ENCODE assay signal across 26 mouse cellular contexts in the genomic region with DNA sequence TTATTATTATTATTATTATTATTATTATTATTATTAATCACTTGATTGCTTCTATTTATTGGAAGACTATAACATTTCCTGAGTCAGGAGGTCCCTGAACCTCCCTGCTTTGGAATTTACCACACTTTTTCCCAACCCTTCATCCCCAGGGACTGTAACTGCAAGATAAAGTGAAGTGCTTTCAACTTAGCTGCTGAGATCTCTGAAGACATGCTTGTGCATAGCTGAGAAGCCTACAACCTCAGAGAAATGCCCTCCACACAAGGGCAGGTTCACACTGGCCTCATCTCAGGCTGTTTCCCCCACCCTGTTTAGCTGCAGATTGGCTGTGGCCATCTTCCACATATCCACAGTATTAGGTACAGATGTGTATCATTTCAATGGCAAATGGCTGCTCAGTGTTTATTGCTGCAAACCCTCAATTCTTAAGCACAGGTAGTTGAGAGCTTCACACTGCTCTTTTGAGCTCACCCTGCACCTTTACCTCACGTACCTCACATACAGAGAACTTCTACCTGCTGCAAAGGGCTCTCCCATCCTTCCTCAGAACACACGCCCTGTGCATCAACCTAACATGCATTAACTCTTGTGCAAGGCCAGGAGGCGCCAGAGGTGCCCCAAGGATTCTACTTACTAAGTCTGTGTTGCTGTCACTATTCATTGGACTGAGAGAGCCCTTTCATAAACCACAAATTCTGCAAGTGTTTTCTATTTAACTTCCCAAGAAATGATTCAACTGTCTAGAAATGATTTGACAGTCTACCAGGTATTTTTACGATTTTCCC. TPM values are rescaled to one million over a fixed set of nuclear protein-coding genes. Genes with fewer than 3 reads are reported as not detected.
A peak's percentile ranks its signal among the peaks of the same experiment; 100 is the strongest.
DNase-seq lines count a peak whose midpoint lies in the region; ATAC-seq and TF ChIP-seq lines count a peak whose summit lies in the region.
"Had no signal": no experiment of that assay in that cellular context is flagged by ENCODE, and none has a peak within 500 bp of the region (broad histone marks: within the 10 kb centered on the region; RNA-seq: fewer than 3 reads in every experiment).

No protein-coding gene starts in this region.

- no peak for TF ChIP-seq POLR2A in lung, adult 2 months (IDR thresholded peaks at IDR 0.05; ENCODE audit: borderline replicate concordance, extremely low read depth, low read depth, low read length)
- no peak for TF ChIP-seq POLR2A in embryonic fibroblast, embryonic 13.5 days (IDR thresholded peaks at IDR 0.05; ENCODE audit: low read depth, low read length)

- peak; percentile 24; the same call in 1 of the 2 replicates for TF ChIP-seq CTCF in heart, postnatal 0 days (IDR thresholded peaks at IDR 0.05; ENCODE audit: low read depth)
- TF ChIP-seq CTCF in lung, adult 2 months (IDR thresholded peaks at IDR 0.05; ENCODE audit: insufficient read depth, low read length) = 0 out of 2 replicates have a peak, but pooled peaks have one; percentile 13
- TF ChIP-seq CTCF in E14TG2a.4 (conservative IDR thresholded peaks at IDR 0.05; ENCODE audit: low read length) = peak; percentile 19; the same call in 1 of the 2 replicates
- TF ChIP-seq CTCF in embryonic fibroblast, embryonic 13.5 days (IDR thresholded peaks at IDR 0.05; ENCODE audit: borderline replicate concordance, insufficient read depth, low read length) = peak; percentile 11; the same call in 1 of the 2 replicates

- no peak overlapping the region for H3K9ac ChIP-seq in heart, postnatal 0 days (replicated peaks; ENCODE audit: low read depth, low read length)
- H3K9ac ChIP-seq in midbrain, embryonic 15.5 days = no peak overlapping the region
- H3K9ac ChIP-seq: hindbrain, embryonic 14.5 days; liver, embryonic 14.5 days had no signal

- no peaks in the 10 kb centered on the region for H3K9me3 ChIP-seq in heart, postnatal 0 days (replicated peaks; ENCODE audit: control insufficient read depth, low read length)
- no peaks in the 10 kb centered on the region for H3K9me3 ChIP-seq in heart, embryonic 10.5 days
- peaks cover 9% of the 10 kb centered on the region; the same call in 1 of the 2 replicates for H3K9me3 ChIP-seq in E14TG2a.4 (ENCODE audit: low read length)
- no peaks in the 10 kb centered on the region for H3K9me3 ChIP-seq in midbrain, embryonic 15.5 days
- H3K9me3 ChIP-seq: G1E; limb, embryonic 10.5 days had no signal

- TF ChIP-seq EP300 in heart, postnatal 0 days (IDR thresholded peaks at IDR 0.05; ENCODE audit: low read depth) = no peak

- no peak overlapping the region for H3K4me3 ChIP-seq in heart, postnatal 0 days (ENCODE audit: low read depth, low read length)
- no peak overlapping the region for H3K4me3 ChIP-seq in heart, embryonic 10.5 days
- H3K4me3 ChIP-seq in lung, adult 2 months (replicated peaks; ENCODE audit: extremely low read depth, low read depth, low read length) = no peak overlapping the region
- no peak overlapping the region for H3K4me3 ChIP-seq in E14TG2a.4 (replicated peaks; ENCODE audit: low read length)
- no peak overlapping the region for H3K4me3 ChIP-seq in embryonic fibroblast, embryonic 13.5 days (ENCODE audit: insufficient read depth, low read length)
- no peak overlapping the region for H3K4me3 ChIP-seq in midbrain, embryonic 15.5 days
- H3K4me3 ChIP-seq: gastrocnemius, adult 2 months; limb, embryonic 10.5 days had no signal

- H3K27ac ChIP-seq in heart, postnatal 0 days (ENCODE audit: low read depth) = no peak overlapping the region
- H3K27ac ChIP-seq in heart, embryonic 10.5 days = no peak overlapping the region
- no peak overlapping the region for H3K27ac ChIP-seq in embryonic fibroblast, embryonic 13.5 days (ENCODE audit: insufficient read depth, low read length)
- H3K27ac ChIP-seq in midbrain, embryonic 15.5 days = no peak overlapping the region
- H3K27ac ChIP-seq: gastrocnemius, adult 2 months; hindbrain, embryonic 14.5 days; limb, embryonic 10.5 days; liver, embryonic 14.5 days had no signal

- no peaks in the 10 kb centered on the region for H3K36me3 ChIP-seq in heart, postnatal 0 days (replicated peaks; ENCODE audit: control insufficient read depth, insufficient read depth, low read length)
- no peaks in the 10 kb centered on the region for H3K36me3 ChIP-seq in heart, embryonic 10.5 days
- H3K36me3 ChIP-seq in E14TG2a.4 (ENCODE audit: insufficient read depth, low read length) = no peaks in the 10 kb centered on the region
- H3K36me3 ChIP-seq in midbrain, embryonic 15.5 days (replicated peaks) = no peaks in the 10 kb centered on the region
- H3K36me3 ChIP-seq: G1E; limb, embryonic 10.5 days had no signal

- ATAC-seq in heart, postnatal 0 days (ENCODE audit: insufficient read depth, low read depth) = no peak
- no peak for ATAC-seq in midbrain, embryonic 15.5 days (replicated peaks)
- ATAC-seq: forebrain, embryonic 16.5 days had no signal

- no peak for DNase-seq in heart, postnatal 0 days (ENCODE audit: low spot score)
- DNase-seq in heart, embryonic 10.5 days (ENCODE audit: low spot score) = no peak
- DNase-seq in lung, adult 2 months = no peak
- DNase-seq in lung, postnatal 14 days = no peak
- no peak for DNase-seq in adrenal gland, postnatal 36 days
- DNase-seq: adrenal gland, postnatal 10 days; cerebellum, adult 2 months; gastrocnemius, adult 2 months; heart, adult 18-20 months; heart, postnatal 14 days; kidney, adult 18-20 months; midbrain, embryonic 14.5 days; retina, postnatal 1 day; thymus, adult 18-20 months had no signal

- H3K4me1 ChIP-seq in heart, postnatal 0 days (ENCODE audit: control insufficient read depth, insufficient read depth) = no peaks in the 10 kb centered on the region
- peaks cover 10% of the 10 kb centered on the region for H3K4me1 ChIP-seq in heart, embryonic 10.5 days
- H3K4me1 ChIP-seq in lung, adult 2 months (ENCODE audit: control insufficient read depth, insufficient read depth, low read length) = no peaks in the 10 kb centered on the region
- no peaks in the 10 kb centered on the region for H3K4me1 ChIP-seq in E14TG2a.4 (replicated peaks; ENCODE audit: low read depth, low read length)
- no peaks in the 10 kb centered on the region for H3K4me1 ChIP-seq in embryonic fibroblast, embryonic 13.5 days (ENCODE audit: control insufficient read depth, insufficient read depth, low read length)
- H3K4me1 ChIP-seq in midbrain, embryonic 15.5 days = no peaks in the 10 kb centered on the region
- H3K4me1 ChIP-seq: limb, embryonic 10.5 days had no signal

- no peaks in the 10 kb centered on the region for H3K27me3 ChIP-seq in heart, postnatal 0 days (ENCODE audit: control insufficient read depth, insufficient read depth, low read length)
- H3K27me3 ChIP-seq in heart, embryonic 10.5 days (ENCODE audit: insufficient read depth, poor library complexity, severe bottlenecking) = no peaks in the 10 kb centered on the region
- no peaks in the 10 kb centered on the region for H3K27me3 ChIP-seq in E14TG2a.4 (ENCODE audit: insufficient read depth, low read length)
- no peaks in the 10 kb centered on the region for H3K27me3 ChIP-seq in midbrain, embryonic 15.5 days (replicated peaks)

- H3K4me2 ChIP-seq in heart, postnatal 0 days (ENCODE audit: low read depth, low read length) = no peak overlapping the region
- no peak overlapping the region for H3K4me2 ChIP-seq in midbrain, embryonic 15.5 days
- H3K4me2 ChIP-seq: hindbrain, embryonic 14.5 days had no signal

- 69% methylated on average over 4 of the region's 4 CpGs for WGBS in heart, postnatal 0 days
- 67% methylated on average over 4 of the region's 4 CpGs for WGBS in heart, embryonic 10.5 days
- 71% methylated on average over 4 of the region's 4 CpGs for WGBS in lung, adult 2 months
- 80% methylated on average over 4 of the region's 4 CpGs for WGBS in midbrain, embryonic 15.5 days

RNA-seq across cellular contexts. Expression of a gene that starts 52.1 kb away (rescaled TPM):
- 406 and 571 TPM in 2 replicates for total RNA-seq in heart, postnatal 0 days (2014; rRNA removed; ENCODE audit: low replicate concordance)
- 394 and 421 TPM in 2 replicates for polyA plus RNA-seq in heart, postnatal 0 days (2015; fragmentation: Nextera tagmentation; extraction: Ambion mirVana)
- 3.3 and 7.8 TPM in 2 replicates for polyA plus RNA-seq in heart, embryonic 10.5 days (2016; fragmentation: Nextera tagmentation; extraction: Ambion mirVana)
- polyA plus RNA-seq in lung, adult 2 months (2012; rRNA removed) = 13.5 and 28.5 TPM in 2 replicates
- not detected in 2 replicates for polyA plus RNA-seq in embryonic fibroblast, embryonic 13.5 days (2011; ENCODE audit: insufficient read length, low read depth, missing spikeins)
- total RNA-seq in adrenal gland, postnatal 36 days (2021) = not detected
- not detected in 2 replicates for polyA plus RNA-seq in midbrain, embryonic 15.5 days (2015; fragmentation: Nextera tagmentation; extraction: Ambion mirVana)
- total RNA-seq: G1E; megakaryocyte, adult 5-6 weeks; neutrophil, adult 5-6 weeks had no signal
- polyA plus RNA-seq: C2C12; cerebellum, adult 2 months; embryonic facial prominence, embryonic 11.5 days; forebrain, embryonic 16.5 days; G1E; limb, embryonic 10.5 days; liver, embryonic 14.5 days; midbrain, embryonic 14.5 days had no signal

Comparison
In these comparisons a context has a peak if more than half of its experiments do, and no peak if none do; other contexts are left out.
1. RNA of a gene that starts 52.1 kb away (polyA plus RNA-seq): 394 to 421 TPM in heart, postnatal 0 days; 13.5 to 28.5 TPM in lung, adult 2 months, 3.3 to 7.8 TPM in heart, embryonic 10.5 days, not detected in embryonic fibroblast, embryonic 13.5 days and not detected in midbrain, embryonic 15.5 days; every median in the first group is over 10 times any median in the second.
2. Peak in every context shown above with its lines, with median percentiles within 50 percentile points of each other: CTCF ChIP-seq.